Mouse (Mus musculus) CH12.LX (cell line): ENCODE results near the gene Prn. TPM values are rescaled to one million over a fixed set of nuclear protein-coding genes. Genes with fewer than 3 reads are reported as not detected.

Experiments used
- DNase-seq: peaks from one replicate; pipeline ENCODE4 v3.0.0-alpha.2; 2013; ENCODE audit errors: extremely low read depth
- H3K27ac ChIP-seq: 2 replicates; pipeline ENCODE4 v1.5.1; 2012; ENCODE audit warnings: low read depth, mild to moderate bottlenecking, control low read depth, moderate library complexity; ENCODE audit not compliant: insufficient read depth
- H3K27me3 ChIP-seq: replicated peaks from 2 replicates; pipeline ENCODE3; 2012; ENCODE audit warnings: inconsistent platforms
- H3K36me3 ChIP-seq, 2 experiments: replicated peaks in 1 of 2; 2 replicates each; pipeline versions ENCODE3 to v1.6.1; 2012; ENCODE audit warnings: inconsistent platforms in 1 of 2, low read length in 1 of 2, mild to moderate bottlenecking in 1 of 2, mixed read lengths in 1 of 2, moderate library complexity in 1 of 2; ENCODE audit not compliant: control insufficient read depth in 1 of 2, insufficient read depth in 1 of 2
- H3K4me1 ChIP-seq, 2 experiments: 2 replicates each; pipeline ENCODE4 v1.6.1; 2012; ENCODE audit warnings: inconsistent platforms in 1 of 2, moderate library complexity in 1 of 2; ENCODE audit not compliant: insufficient read depth in 2 of 2, control insufficient read depth in 1 of 2
- H3K4me2 ChIP-seq: 2 replicates; pipeline ENCODE4 v1.6.1; 2012; ENCODE audit warnings: low read depth, mild to moderate bottlenecking, control low read depth; ENCODE audit not compliant: poor library complexity, insufficient read depth, severe bottlenecking
- H3K4me3 ChIP-seq, 3 experiments: fragments of 150-350 bp in 1 of 3; sonication (generic) in 1 of 3; replicated peaks in 1 of 3; 2 replicates each; pipeline versions ENCODE3 to v1.5.1; 2011 to 2012; ENCODE audit warnings: low read depth in 2 of 3, low read length in 2 of 3, mild to moderate bottlenecking in 2 of 3, moderate library complexity in 2 of 3, control low read depth in 1 of 3, improper control_type of control experiment in 1 of 3, inconsistent platforms in 1 of 3, mixed read lengths in 1 of 3; ENCODE audit not compliant: poor library complexity in 1 of 3
- H3K79me2 ChIP-seq: replicated peaks from 2 replicates; pipeline ENCODE4 v1.6.1; 2012; ENCODE audit warnings: mild to moderate bottlenecking, moderate library complexity; ENCODE audit not compliant: control insufficient read depth, poor library complexity, insufficient read depth, severe bottlenecking; ENCODE audit errors: extremely low read depth
- H3K9ac ChIP-seq: 2 replicates; pipeline ENCODE4 v1.6.1; 2012; ENCODE audit warnings: low read depth, mild to moderate bottlenecking, control low read depth, moderate library complexity; ENCODE audit not compliant: insufficient read depth
- H3K9me3 ChIP-seq: replicated peaks from 2 replicates; pipeline ENCODE3; 2012; ENCODE audit warnings: low read length, inconsistent platforms, mixed read lengths
- CHD1 ChIP-seq: IDR thresholded peaks from 2 replicates; pipeline ENCODE4 v1.6.1; 2012; ENCODE audit warnings: low read depth, low read length, improper control_type of control experiment, inconsistent platforms
- CHD2 ChIP-seq: IDR thresholded peaks from 2 replicates; pipeline ENCODE4 v1.6.1; 2011; ENCODE audit warnings: low read length, improper control_type of control experiment
- CTCF ChIP-seq, 2 experiments: IDR thresholded peaks in 1 of 2; conservative IDR thresholded peaks in 1 of 2; 2 replicates each; pipeline ENCODE4 v1.5.1; 2011 to 2012; ENCODE audit warnings: low read depth in 2 of 2, low read length in 2 of 2, improper control_type of control experiment in 1 of 2, inconsistent platforms in 1 of 2, mild to moderate bottlenecking in 1 of 2, moderate library complexity in 1 of 2
- E2F4 ChIP-seq: IDR thresholded peaks from 2 replicates; pipeline ENCODE4 v1.6.1; 2011; ENCODE audit warnings: low read depth, low read length, improper control_type of control experiment; ENCODE audit not compliant: insufficient replicate concordance
- ELF1 ChIP-seq: IDR thresholded peaks from 2 replicates; pipeline ENCODE4 v1.6.1; 2014; ENCODE audit warnings: low read depth, mild to moderate bottlenecking, inconsistent platforms, low read length, improper control_type of control experiment
- EP300 ChIP-seq: IDR thresholded peaks from 2 replicates; pipeline ENCODE4 v1.6.1; 2011; ENCODE audit warnings: low read length, improper control_type of control experiment
- ETS1 ChIP-seq: conservative IDR thresholded peaks from 2 replicates; pipeline ENCODE4 v1.6.1; 2012; ENCODE audit warnings: low read depth, mild to moderate bottlenecking, inconsistent platforms, low read length, improper control_type of control experiment, moderate library complexity
- HCFC1 ChIP-seq: IDR thresholded peaks from 2 replicates; pipeline ENCODE4 v1.6.1; 2012; ENCODE audit warnings: low read depth, mild to moderate bottlenecking, inconsistent platforms, low read length, improper control_type of control experiment
- JUN ChIP-seq: IDR thresholded peaks from 2 replicates; pipeline ENCODE4 v1.6.1; 2011; ENCODE audit warnings: low read depth, mild to moderate bottlenecking, low read length, improper control_type of control experiment, moderate library complexity; ENCODE audit not compliant: insufficient read depth
- JUND ChIP-seq: conservative IDR thresholded peaks from 2 replicates; pipeline ENCODE4 v1.6.1; 2011; ENCODE audit warnings: low read depth, low read length, improper control_type of control experiment
- KAT2A ChIP-seq: IDR thresholded peaks from 2 replicates; pipeline ENCODE4 v1.6.1; 2012; ENCODE audit warnings: low read length, improper control_type of control experiment, inconsistent platforms; ENCODE audit not compliant: insufficient replicate concordance
- MAFK ChIP-seq: IDR thresholded peaks from 2 replicates; pipeline ENCODE4 v1.6.1; 2011; ENCODE audit warnings: low read length, improper control_type of control experiment; ENCODE audit not compliant: insufficient replicate concordance
- MAX ChIP-seq: IDR thresholded peaks from 2 replicates; pipeline ENCODE4 v1.6.1; 2011; ENCODE audit warnings: low read length, improper control_type of control experiment
- MEF2A ChIP-seq: IDR thresholded peaks from 2 replicates; pipeline ENCODE4 v1.6.1; 2014; ENCODE audit warnings: low read depth, mild to moderate bottlenecking, inconsistent platforms, low read length, improper control_type of control experiment, borderline replicate concordance
- MXI1 ChIP-seq: IDR thresholded peaks from 2 replicates; pipeline ENCODE4 v1.6.1; 2011; ENCODE audit warnings: mild to moderate bottlenecking, low read depth, low read length, improper control_type of control experiment
- POLR2A ChIP-seq: IDR thresholded peaks from 2 replicates; pipeline ENCODE4 v1.6.1; 2011; ENCODE audit warnings: low read depth, mild to moderate bottlenecking, improper control_type of control experiment, low read length
- POLR2AphosphoS2 ChIP-seq: IDR thresholded peaks from 2 replicates; pipeline ENCODE4 v1.6.1; 2011; ENCODE audit warnings: low read depth, low read length, improper control_type of control experiment
- RAD21 ChIP-seq: IDR thresholded peaks from 2 replicates; pipeline ENCODE4 v1.6.1; 2011; ENCODE audit warnings: low read depth, mild to moderate bottlenecking, low read length, improper control_type of control experiment, moderate library complexity
- SMC3 ChIP-seq: IDR thresholded peaks from 2 replicates; pipeline ENCODE4 v1.6.1; 2011; ENCODE audit warnings: low read depth, low read length, improper control_type of control experiment
- TBP ChIP-seq: conservative IDR thresholded peaks from 2 replicates; pipeline ENCODE4 v1.6.1; 2011; ENCODE audit warnings: low read depth, low read length, improper control_type of control experiment
- TCF12 ChIP-seq: IDR thresholded peaks from 2 replicates; pipeline ENCODE4 v1.6.1; 2014; ENCODE audit warnings: low read depth, mild to moderate bottlenecking, inconsistent platforms, low read length, improper control_type of control experiment
- USF1 ChIP-seq: IDR thresholded peaks from 2 replicates; pipeline ENCODE4 v1.6.1; 2014; ENCODE audit warnings: low read depth, mild to moderate bottlenecking, inconsistent platforms, low read length, improper control_type of control experiment
- USF2 ChIP-seq: conservative IDR thresholded peaks from 2 replicates; pipeline ENCODE4 v1.6.1; 2011; ENCODE audit warnings: low read depth, low read length, improper control_type of control experiment
- ZC3H11A ChIP-seq: IDR thresholded peaks from 2 replicates; pipeline ENCODE4 v1.6.1; 2012; ENCODE audit warnings: low read depth, mild to moderate bottlenecking, inconsistent platforms, low read length, improper control_type of control experiment
- ZKSCAN1 ChIP-seq: IDR thresholded peaks from 2 replicates; pipeline ENCODE4 v1.6.1; 2012; ENCODE audit warnings: low read depth, inconsistent platforms, low read length, improper control_type of control experiment, borderline replicate concordance
- ZMIZ1 ChIP-seq: IDR thresholded peaks from 2 replicates; pipeline ENCODE4 v1.6.1; 2012; ENCODE audit warnings: low read depth, mild to moderate bottlenecking, inconsistent platforms, low read length, improper control_type of control experiment
- dilution Hi-C: fragments of 300-500 bp; cut with MboI; formaldehyde crosslinking; loops from 2 replicates; pipeline ENCODE4 v1.14.3; 2020; ENCODE audit warnings: low sequenced_read_pairs; ENCODE audit not compliant: extremely low pct_unique_long_range_greater_than_20kb, extremely low pct_ligation_motif_present
- in situ Hi-C: fragments of 300-500 bp; cut with MboI; formaldehyde crosslinking; loops from 3 replicates; pipeline ENCODE4 v1.14.3; 2019; ENCODE audit warnings: low sequenced_read_pairs, low pct_ligation_motif_present, low pct_unique_long_range_greater_than_20kb, mixed read lengths
- polyA plus RNA-seq: library from polyadenylated mRNA; unstranded; fragments of >175 nt; gene quantifications from 2 replicates; pipeline ENCODE4 v1.2.1, GENCODE M21; 2012; ENCODE audit warnings: low read depth; ENCODE audit not compliant: insufficient read length
- total RNA-seq, 2 experiments: library from RNA; depleted of rRNA; stranded (reverse); fragments of 300-350 nt in 1 of 2; fragments of >200 nt in 1 of 2; gene quantifications; 2 replicates each; pipeline ENCODE4 v1.2.3; 2012 to 2014

Prn gene
- total and polyA plus RNA-seq, 3 experiments: not detected

DNA sequence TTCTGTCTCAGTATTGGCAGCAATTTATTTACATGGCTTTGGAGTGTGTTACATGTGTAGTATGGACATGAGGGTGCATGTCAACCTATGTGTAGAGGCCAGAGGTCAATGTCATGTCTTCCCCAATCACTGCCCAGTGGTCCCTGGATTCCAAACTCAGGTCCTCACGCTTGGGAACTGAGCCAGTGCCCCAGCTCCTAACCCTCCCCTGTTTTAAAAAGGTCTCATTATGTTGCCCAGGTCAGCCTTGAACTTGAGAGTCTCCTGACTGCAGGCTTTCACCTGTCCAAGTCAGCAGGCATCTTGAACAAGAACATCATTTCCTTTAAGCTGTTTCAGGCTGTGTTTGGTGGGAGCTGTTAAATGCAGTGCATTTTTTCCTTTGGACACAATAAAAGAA lies 851 bp upstream of the Prn start:
- no peak for TF ChIP-seq ETS1
- TF ChIP-seq HCFC1: no peak
- TF ChIP-seq USF2: no peak
- no peak for TF ChIP-seq CHD1
- no peak for TF ChIP-seq ZC3H11A
- no peak for TF ChIP-seq USF1
- TF ChIP-seq SMC3: no peak
- TF ChIP-seq ZKSCAN1: no peak
- TF ChIP-seq ZMIZ1: no peak
- no peak for TF ChIP-seq MEF2A
- TF ChIP-seq MXI1: no peak
- no peak for TF ChIP-seq POLR2AphosphoS2
- TF ChIP-seq POLR2A: no peak
- no peak for TF ChIP-seq KAT2A
- DNase-seq: no peak
- Histone ChIP-seq H3K4me2 (peak overlapping the region; percentile 63; the same call in 1 of the 2 replicates), H3K27me3 (peaks cover 6% of the 10 kb centered on the region), H3K4me1 (peaks cover 0 to 24% of the 10 kb centered on the region in 2 experiments; a peak in 3 of 4 replicates), H3K4me3 (no peak overlapping the region), H3K9ac (no peak overlapping the region), H3K79me2 (no peaks in the 10 kb centered on the region), H3K27ac (no peak overlapping the region), H3K9me3 (no peaks in the 10 kb centered on the region), H3K36me3 (peaks cover 0 to 3% of the 10 kb centered on the region in 2 experiments)
- dilution Hi-C loops (no loop called here), in situ Hi-C loops (no loop called here)

- Histone ChIP-seq H3K9me3 (no peaks in the 10 kb centered on the region), H3K27me3 (peaks cover 6% of the 10 kb centered on the region), H3K4me2 (peak overlapping the region; percentile 32; the same call in 1 of the 2 replicates), H3K9ac (no peak overlapping the region), H3K36me3 (peaks cover 0 to 6% of the 10 kb centered on the region in 2 experiments), H3K4me3 (no peak overlapping the region), H3K27ac (no peak overlapping the region), H3K4me1 (peaks cover 0 to 24% of the 10 kb centered on the region in 2 experiments; a peak in 2 of 4 replicates), H3K79me2 (no peaks in the 10 kb centered on the region)
- dilution Hi-C loops: no loop called here
- no peak for DNase-seq
- in situ Hi-C loops: no loop called here
- TF ChIP-seq MAFK (no peak), ELF1 (no peak), MAX (no peak), EP300 (no peak), KAT2A (no peak), ZMIZ1 (no peak), JUND (no peak), POLR2AphosphoS2 (no peak), CHD2 (no peak), E2F4 (no peak), JUN (no peak), MXI1 (no peak), TCF12 (no peak), RAD21 (no peak), CTCF (conservative IDR thresholded peaks at IDR 0.05 in 1 of 2, IDR thresholded peaks at IDR 0.05 in 1 of 2; ENCODE audit: low read depth in 2 of 2, low read length in 2 of 2) (no peak), TBP (no peak), MEF2A (no peak), POLR2A (no peak), CHD1 (no peak), ZKSCAN1 (no peak)
These were observed 1.1 kb downstream of the Prn start for GRCm38 (mm10) chr2:131910847-131911246.
